Comparison of ENCODE assay signal across 8 mouse cellular contexts in genomic region chr1:131095574-131095973, GRCm38 (mm10). TPM values are rescaled to one million over a fixed set of nuclear protein-coding genes. Genes with fewer than 3 reads are reported as not detected.
DNase-seq lines count a peak whose midpoint lies in the region; ATAC-seq and TF ChIP-seq lines count a peak whose summit lies in the region.

No protein-coding gene starts in this region.

- no peak for DNase-seq in heart, postnatal 25 days (ENCODE audit: low spot score)
- peak; percentile 62 for DNase-seq in brain, adult 2 months (ENCODE audit: low read depth, low spot score)
- DNase-seq in hindbrain, postnatal 0 days (ENCODE audit: low spot score), result no peak
- no peak for DNase-seq in midbrain, embryonic 10.5 days (ENCODE audit: low spot score)
- no peak for DNase-seq in natural killer cell, adult 2 months (ENCODE audit: low spot score in 2 of 2)
- no peak for DNase-seq in adrenal gland, adult 2 months
- DNase-seq in cerebellum, postnatal 36 days, result no peak

- H3K4me1 ChIP-seq in heart, embryonic 13.5 days, result peaks cover 68% of the 10 kb centered on the region
- peaks cover 19% of the 10 kb centered on the region for H3K4me1 ChIP-seq in hindbrain, postnatal 0 days (ENCODE audit: insufficient read depth, low read length)
- peaks cover 72% of the 10 kb centered on the region for H3K4me1 ChIP-seq in midbrain, embryonic 10.5 days

- no peaks in the 10 kb centered on the region for H3K9me3 ChIP-seq in heart, embryonic 13.5 days
- H3K9me3 ChIP-seq in hindbrain, postnatal 0 days (ENCODE audit: low read length), result no peaks in the 10 kb centered on the region
- no peaks in the 10 kb centered on the region for H3K9me3 ChIP-seq in midbrain, embryonic 10.5 days (replicated peaks)

- no peak for ATAC-seq in heart, embryonic 13.5 days (ENCODE audit: extremely low read depth, insufficient number of reproducible peaks, low FRiP score, low TSS enrichment)
- ATAC-seq in hindbrain, postnatal 0 days, result no peak

- H3K4me3 ChIP-seq in heart, embryonic 13.5 days, result peak overlapping the region; percentile 96
- H3K4me3 ChIP-seq in hindbrain, postnatal 0 days (ENCODE audit: low read length), result peak overlapping the region; percentile 90
- peak overlapping the region; percentile 77 for H3K4me3 ChIP-seq in midbrain, embryonic 10.5 days

- peak overlapping the region; percentile 84 for H3K4me2 ChIP-seq in heart, embryonic 13.5 days
- peak overlapping the region; percentile 78 for H3K4me2 ChIP-seq in hindbrain, postnatal 0 days (ENCODE audit: low read depth, low read length)

- intact Hi-C loops in heart, postnatal 25 days (cut with DNase I), result no loop called here

- H3K27me3 ChIP-seq in heart, embryonic 13.5 days (replicated peaks), result no peaks in the 10 kb centered on the region
- no peaks in the 10 kb centered on the region for H3K27me3 ChIP-seq in hindbrain, postnatal 0 days (ENCODE audit: insufficient read depth, low read length)
- H3K27me3 ChIP-seq in midbrain, embryonic 10.5 days (ENCODE audit: low read depth, poor library complexity, severe bottlenecking), result peaks cover 22% of the 10 kb centered on the region

- no peak for TF ChIP-seq CTCF in hindbrain, postnatal 0 days (IDR thresholded peaks at IDR 0.05; ENCODE audit: low read depth)

- 20% methylated on average over 8 of the region's 8 CpGs for WGBS in heart, embryonic 13.5 days
- WGBS in hindbrain, postnatal 0 days, result 9% methylated on average over 8 of the region's 8 CpGs
- WGBS in midbrain, embryonic 10.5 days, result 28% methylated on average over 8 of the region's 8 CpGs

- peak overlapping the region; percentile 99 for H3K9ac ChIP-seq in heart, embryonic 13.5 days
- H3K9ac ChIP-seq in hindbrain, postnatal 0 days (replicated peaks; ENCODE audit: low read length), result peak overlapping the region; percentile 91; the same call in 1 of the 2 replicates

- H3K36me3 ChIP-seq in heart, embryonic 13.5 days, result no peaks in the 10 kb centered on the region
- no peaks in the 10 kb centered on the region for H3K36me3 ChIP-seq in hindbrain, postnatal 0 days (ENCODE audit: insufficient read depth, low read length)
- H3K36me3 ChIP-seq in midbrain, embryonic 10.5 days, result peaks cover 8% of the 10 kb centered on the region

- peak overlapping the region; percentile 98 for H3K27ac ChIP-seq in heart, embryonic 13.5 days (replicated peaks)
- no peak overlapping the region for H3K27ac ChIP-seq in hindbrain, postnatal 0 days
- peak overlapping the region; percentile 96; the same call in 1 of the 2 replicates for H3K27ac ChIP-seq in midbrain, embryonic 10.5 days (replicated peaks)

RNA-seq across cellular contexts. Expression of gene Mapkapk2, which starts 2.1 kb away (rescaled TPM):
- 60.0 and 62.0 TPM in 2 replicates for polyA plus RNA-seq in heart, embryonic 13.5 days (2015; fragmentation: Nextera tagmentation; extraction: Ambion mirVana)
- total RNA-seq in heart, postnatal 25 days (2021), result 100 to 1,000 TPM; 264 to 283 TPM
- 71.1 and 74.2 TPM in 2 replicates for total RNA-seq in hindbrain, postnatal 0 days (2014; rRNA removed)
- 19.7 and 21.2 TPM in 2 replicates for polyA plus RNA-seq in hindbrain, postnatal 0 days (2015; fragmentation: Nextera tagmentation; extraction: Ambion mirVana)
- 50.9 and 55.7 TPM in 2 replicates for polyA plus RNA-seq in midbrain, embryonic 10.5 days (2016; fragmentation: Nextera tagmentation; extraction: Ambion mirVana)
- 100 to 1,000 TPM; 161 to 176 TPM for total RNA-seq in adrenal gland, adult 2 months (2021)
- polyA plus RNA-seq in adrenal gland, adult 2 months (2012; rRNA removed), result 130 and 132 TPM in 2 replicates

RNA-seq across cellular contexts. Expression of gene Dyrk3, which starts 42.6 kb away (rescaled TPM):
- 3.2 and 4.5 TPM in 2 replicates for polyA plus RNA-seq in heart, embryonic 13.5 days (2015; fragmentation: Nextera tagmentation; extraction: Ambion mirVana)
- under 1 TPM; 0.25 to 0.29 TPM for total RNA-seq in heart, postnatal 25 days (2021)
- total RNA-seq in hindbrain, postnatal 0 days (2014; rRNA removed), result 8.9 and 9.3 TPM in 2 replicates
- polyA plus RNA-seq in hindbrain, postnatal 0 days (2015; fragmentation: Nextera tagmentation; extraction: Ambion mirVana), result 10.2 and 11.1 TPM in 2 replicates
- polyA plus RNA-seq in midbrain, embryonic 10.5 days (2016; fragmentation: Nextera tagmentation; extraction: Ambion mirVana), result 15.4 and 18.1 TPM in 2 replicates
- 1 to 10 TPM; 5.6 to 7.3 TPM for total RNA-seq in adrenal gland, adult 2 months (2021)
- polyA plus RNA-seq in adrenal gland, adult 2 months (2012; rRNA removed), result 2.3 and 3.2 TPM in 2 replicates

RNA-seq across cellular contexts. Expression of gene Eif2d, which starts 57.4 kb away (rescaled TPM):
- 41.1 and 47.1 TPM in 2 replicates for polyA plus RNA-seq in heart, embryonic 13.5 days (2015; fragmentation: Nextera tagmentation; extraction: Ambion mirVana)
- total RNA-seq in heart, postnatal 25 days (2021), result 10 to 100 TPM; 36.5 to 36.6 TPM
- total RNA-seq in hindbrain, postnatal 0 days (2014; rRNA removed), result 38.1 and 39.7 TPM in 2 replicates
- polyA plus RNA-seq in hindbrain, postnatal 0 days (2015; fragmentation: Nextera tagmentation; extraction: Ambion mirVana), result 42.8 and 44.4 TPM in 2 replicates
- polyA plus RNA-seq in midbrain, embryonic 10.5 days (2016; fragmentation: Nextera tagmentation; extraction: Ambion mirVana), result 60.5 and 62.6 TPM in 2 replicates
- total RNA-seq in adrenal gland, adult 2 months (2021), result 10 to 100 TPM; 40.0 to 41.8 TPM
- 27.5 and 29.7 TPM in 2 replicates for polyA plus RNA-seq in adrenal gland, adult 2 months (2012; rRNA removed)
